Mouse (Mus musculus): ENCODE measurements at regions not wholly inside any gene's neighbourhood (a gene's known extent, or its start where the extent isn't known, plus 50 kb on each side); places are given as distances from the start of the nearest gene placed in this dataset.

- ATAC-seq (ENCODE audit: low FRiP score, low read depth): no peak
- H3K4me2 ChIP-seq (replicated peaks): no peak overlapping the region
- no peak overlapping the region for H3K9ac ChIP-seq (replicated peaks)
- no peaks in the 10 kb centered on the region for H3K9me3 ChIP-seq
- WGBS: 77% methylated on average over 6 of the region's 6 CpGs
- H3K36me3 ChIP-seq: no peaks in the 10 kb centered on the region
- no peaks in the 10 kb centered on the region for H3K27me3 ChIP-seq
- no peak overlapping the region for H3K27ac ChIP-seq (replicated peaks)
- no peaks in the 10 kb centered on the region for H3K4me1 ChIP-seq
- no peak overlapping the region for H3K4me3 ChIP-seq
Measured at GRCm38 (mm10) chr12:77143521-77143920, 94.4 kb upstream of the Fut8 start.

- H3K9ac ChIP-seq (replicated peaks): no peak overlapping the region
- H3K4me2 ChIP-seq (replicated peaks): no peak overlapping the region
- H3K27ac ChIP-seq (replicated peaks): no peak overlapping the region
- H3K4me3 ChIP-seq: no peak overlapping the region
- H3K27me3 ChIP-seq: no peaks in the 10 kb centered on the region
- no peak for ATAC-seq (ENCODE audit: low FRiP score, low read depth)
- no peaks in the 10 kb centered on the region for H3K9me3 ChIP-seq
- H3K4me1 ChIP-seq: no peaks in the 10 kb centered on the region
- 91% methylated on average over 12 of the region's 12 CpGs for WGBS
- H3K36me3 ChIP-seq: no peaks in the 10 kb centered on the region
Measured at GRCm38 (mm10) chr12:77143105-77143504, 94.8 kb upstream of the Fut8 start.

- H3K27me3 ChIP-seq: no peaks in the 10 kb centered on the region
- no peak for ATAC-seq (ENCODE audit: low FRiP score, low read depth)
- H3K4me2 ChIP-seq (replicated peaks): no peak overlapping the region
- H3K4me1 ChIP-seq: no peaks in the 10 kb centered on the region
- no peak overlapping the region for H3K27ac ChIP-seq (replicated peaks)
- WGBS: 86% methylated on average over 4 of the region's 4 CpGs
- H3K4me3 ChIP-seq: no peak overlapping the region
- H3K9me3 ChIP-seq: no peaks in the 10 kb centered on the region
- no peak overlapping the region for H3K9ac ChIP-seq (replicated peaks)
- H3K36me3 ChIP-seq: no peaks in the 10 kb centered on the region
Measured at GRCm38 (mm10) chr12:77142224-77142623, 95.7 kb upstream of the Fut8 start.

- no peak for ATAC-seq (ENCODE audit: low FRiP score, low read depth)
- Histone ChIP-seq H3K9ac (replicated peaks) (no peak overlapping the region), H3K27ac (replicated peaks) (no peak overlapping the region), H3K4me1 (no peaks in the 10 kb centered on the region), H3K4me2 (replicated peaks) (no peak overlapping the region), H3K9me3 (no peaks in the 10 kb centered on the region), H3K27me3 (no peaks in the 10 kb centered on the region), H3K36me3 (no peaks in the 10 kb centered on the region), H3K4me3 (no peak overlapping the region)
- 83% methylated on average over 8 of the region's 8 CpGs for WGBS
Measured at GRCm38 (mm10) chr12:77141260-77142201, 96.4 kb upstream of the Fut8 start.

- Histone ChIP-seq H3K4me3 (no peak overlapping the region), H3K27me3 (no peaks in the 10 kb centered on the region), H3K9ac (replicated peaks) (no peak overlapping the region), H3K4me1 (no peaks in the 10 kb centered on the region), H3K36me3 (no peaks in the 10 kb centered on the region), H3K4me2 (replicated peaks) (no peak overlapping the region), H3K9me3 (no peaks in the 10 kb centered on the region), H3K27ac (replicated peaks) (no peak overlapping the region)
- ATAC-seq (ENCODE audit: low FRiP score, low read depth): no peak
- WGBS: 73% methylated on average over 6 of the region's 6 CpGs
Measured at GRCm38 (mm10) chr12:77140656-77141055, 97.3 kb upstream of the Fut8 start.

- no peaks in the 10 kb centered on the region for H3K4me1 ChIP-seq
- no peak overlapping the region for H3K27ac ChIP-seq (replicated peaks)
- H3K27me3 ChIP-seq: no peaks in the 10 kb centered on the region
- ATAC-seq (ENCODE audit: low FRiP score, low read depth): no peak
- WGBS: 85% methylated on average over 5 of the region's 5 CpGs
- no peak overlapping the region for H3K4me2 ChIP-seq (replicated peaks)
- H3K9ac ChIP-seq (replicated peaks): no peak overlapping the region
- no peak overlapping the region for H3K4me3 ChIP-seq
- no peaks in the 10 kb centered on the region for H3K9me3 ChIP-seq
- no peaks in the 10 kb centered on the region for H3K36me3 ChIP-seq
Measured at GRCm38 (mm10) chr12:77140141-77140540, 97.8 kb upstream of the Fut8 start.

GRCm38 (mm10) chr12:77139718-77140117, 98.2 kb upstream of the Fut8 start:
- ATAC-seq (ENCODE audit: low FRiP score, low read depth): no peak
- Histone ChIP-seq H3K36me3 (no peaks in the 10 kb centered on the region), H3K4me1 (no peaks in the 10 kb centered on the region), H3K27ac (replicated peaks) (no peak overlapping the region), H3K9ac (replicated peaks) (no peak overlapping the region), H3K4me3 (no peak overlapping the region), H3K4me2 (replicated peaks) (no peak overlapping the region), H3K27me3 (no peaks in the 10 kb centered on the region), H3K9me3 (no peaks in the 10 kb centered on the region)
- 84% methylated on average over 2 of the region's 2 CpGs for WGBS

GRCm38 (mm10) chr12:77138506-77139201, 99.3 kb upstream of the Fut8 start:
- Histone ChIP-seq H3K27ac (replicated peaks) (no peak overlapping the region), H3K4me3 (no peak overlapping the region), H3K36me3 (no peaks in the 10 kb centered on the region), H3K4me1 (no peaks in the 10 kb centered on the region), H3K9me3 (no peaks in the 10 kb centered on the region), H3K9ac (replicated peaks) (no peak overlapping the region), H3K4me2 (replicated peaks) (no peak overlapping the region), H3K27me3 (no peaks in the 10 kb centered on the region)
- no peak for ATAC-seq (ENCODE audit: low FRiP score, low read depth)
- WGBS: 87% methylated on average over 11 of the region's 11 CpGs

- Histone ChIP-seq H3K27ac (replicated peaks) (no peak overlapping the region), H3K9me3 (no peaks in the 10 kb centered on the region), H3K4me1 (no peaks in the 10 kb centered on the region), H3K4me3 (no peak overlapping the region), H3K36me3 (no peaks in the 10 kb centered on the region), H3K4me2 (replicated peaks) (no peak overlapping the region), H3K27me3 (no peaks in the 10 kb centered on the region), H3K9ac (replicated peaks) (no peak overlapping the region)
- 91% methylated on average over 10 of the region's 10 CpGs for WGBS
- no peak for ATAC-seq (ENCODE audit: low FRiP score, low read depth)
Measured at GRCm38 (mm10) chr12:77137291-77137830, 100.6 kb upstream of the Fut8 start.

- no peak overlapping the region for H3K4me3 ChIP-seq
- WGBS: 94% methylated on average over 6 of the region's 6 CpGs
- H3K36me3 ChIP-seq: no peaks in the 10 kb centered on the region
- no peak overlapping the region for H3K4me2 ChIP-seq (replicated peaks)
- no peak for ATAC-seq (ENCODE audit: low FRiP score, low read depth)
- no peaks in the 10 kb centered on the region for H3K4me1 ChIP-seq
- H3K9ac ChIP-seq (replicated peaks): no peak overlapping the region
- H3K27me3 ChIP-seq: no peaks in the 10 kb centered on the region
- no peaks in the 10 kb centered on the region for H3K9me3 ChIP-seq
- H3K27ac ChIP-seq (replicated peaks): no peak overlapping the region
Measured at GRCm38 (mm10) chr12:77135661-77136060, 102.3 kb upstream of the Fut8 start.

GRCm38 (mm10) chr12:77135067-77135466, 102.9 kb upstream of the Fut8 start:
- Histone ChIP-seq H3K4me1 (no peaks in the 10 kb centered on the region), H3K36me3 (no peaks in the 10 kb centered on the region), H3K9me3 (no peaks in the 10 kb centered on the region), H3K4me3 (no peak overlapping the region), H3K4me2 (replicated peaks) (no peak overlapping the region), H3K27me3 (no peaks in the 10 kb centered on the region), H3K27ac (replicated peaks) (no peak overlapping the region), H3K9ac (replicated peaks) (no peak overlapping the region)
- ATAC-seq (ENCODE audit: low FRiP score, low read depth): no peak
- 91% methylated on average over 3 of the region's 3 CpGs for WGBS

GRCm38 (mm10) chr12:77134306-77135010, 103.5 kb upstream of the Fut8 start:
- H3K27me3 ChIP-seq: no peaks in the 10 kb centered on the region
- H3K36me3 ChIP-seq: no peaks in the 10 kb centered on the region
- H3K27ac ChIP-seq (replicated peaks): no peak overlapping the region
- no peaks in the 10 kb centered on the region for H3K9me3 ChIP-seq
- H3K4me1 ChIP-seq: no peaks in the 10 kb centered on the region
- no peak for ATAC-seq (ENCODE audit: low FRiP score, low read depth)
- H3K9ac ChIP-seq (replicated peaks): no peak overlapping the region
- 86% methylated on average over 9 of the region's 9 CpGs for WGBS
- no peak overlapping the region for H3K4me2 ChIP-seq (replicated peaks)
- no peak overlapping the region for H3K4me3 ChIP-seq

All from midbrain, embryonic 12.5 days (tissue).